Mouse (Mus musculus) embryonic facial prominence, embryonic 10.5 days (tissue): Measurements from ENCODE around the gene Hoxc12. TPM values are rescaled to one million over a fixed set of nuclear protein-coding genes. Genes with fewer than 3 reads are reported as not detected.

ENCODE experiments used
- DNase-seq: peaks from one replicate; pipeline ENCODE4 v3.0.0-alpha.2; 2017; ENCODE audit warnings: low spot score
- H3K27ac ChIP-seq: fragments of 300-500 bp; sonication (generic); replicated peaks from 2 replicates; pipeline ENCODE4 v1.5.1; 2016; ENCODE audit warnings: mild to moderate bottlenecking
- H3K27me3 ChIP-seq: fragments of 300-500 bp; sonication (generic); replicated peaks from 2 replicates; pipeline ENCODE4 v1.6.1; 2016; ENCODE audit warnings: low read depth, mild to moderate bottlenecking; ENCODE audit not compliant: poor library complexity, severe bottlenecking
- H3K36me3 ChIP-seq: fragments of 300-500 bp; sonication (generic); replicated peaks from 2 replicates; pipeline ENCODE4 v1.6.1; 2016; ENCODE audit warnings: mild to moderate bottlenecking, moderate library complexity
- H3K4me1 ChIP-seq: fragments of 300-500 bp; sonication (generic); 2 replicates; pipeline ENCODE4 v1.6.1; 2016
- H3K4me3 ChIP-seq: fragments of 300-500 bp; sonication (generic); 2 replicates; pipeline ENCODE4 v1.5.1; 2016; ENCODE audit warnings: mild to moderate bottlenecking, moderate library complexity
- H3K9me3 ChIP-seq: fragments of 300-500 bp; sonication (generic); 2 replicates; pipeline ENCODE4 v1.6.1; 2016; ENCODE audit warnings: mild to moderate bottlenecking
- WGBS: fragments of 180-500 bp; shearing (Covaris S2); methylation state at CpG from one replicate; pipeline ENCODE4 v1.1.7; 2016; 5-methylcytosine and 5-hydroxymethylcytosine counted together
- polyA plus RNA-seq: library from polyadenylated mRNA; unstranded; fragments of >200 nt; fragmentation: Nextera tagmentation; extraction: Ambion mirVana; gene quantifications from 2 replicates; pipeline ENCODE4 v1.2.1, GENCODE M21; 2016

Hoxc12 gene
- not detected in 2 replicates for polyA plus RNA-seq

GRCm38 (mm10) chr15:102936279-102936972 lies at the start of gene Hoxc12:
TSS of gene Hoxc12 (plus strand) at chr15:102936757.
- 1% methylated on average over 31 of the region's 31 CpGs for WGBS
- H3K4me3 ChIP-seq = no peak within 1 kb of the TSS

GRCm38 (mm10) chr15:102895115-102895514 lies 41.4 kb upstream of the Hoxc12 start:
- Histone ChIP-seq H3K4me3 (no peak overlapping the region), H3K9me3 (no peaks in the 10 kb centered on the region), H3K4me1 (no peaks in the 10 kb centered on the region), H3K36me3 (no peaks in the 10 kb centered on the region), H3K27ac (no peak overlapping the region), H3K27me3 (peaks cover 31% of the 10 kb centered on the region)
- WGBS = 90% methylated on average over 6 of the region's 6 CpGs
- no peak for DNase-seq

More at GRCm38 (mm10) chr15:102936279-102936972, at the start of gene Hoxc12:
- Histone ChIP-seq H3K4me1 (no peaks in the 10 kb centered on the region; the same call in 1 of the 2 replicates), H3K36me3 (no peaks in the 10 kb centered on the region), H3K27ac (no peak within 1 kb of the TSS), H3K27me3 (peaks cover 100% of the 10 kb centered on the region), H3K9me3 (no peaks in the 10 kb centered on the region)
- DNase-seq = peak; percentile 60

- no peak for DNase-seq
- Histone ChIP-seq H3K4me3 (no peak overlapping the region), H3K36me3 (no peaks in the 10 kb centered on the region), H3K27ac (no peak overlapping the region), H3K27me3 (peaks cover 91% of the 10 kb centered on the region), H3K9me3 (no peaks in the 10 kb centered on the region), H3K4me1 (no peaks in the 10 kb centered on the region)
- WGBS = 63% methylated on average over 1 of the region's 1 CpGs
These were observed 31.6 kb upstream of the Hoxc12 start for GRCm38 (mm10) chr15:102904946-102905345.

- Histone ChIP-seq H3K27ac (no peak overlapping the region), H3K36me3 (no peaks in the 10 kb centered on the region), H3K4me1 (no peaks in the 10 kb centered on the region), H3K27me3 (peaks cover 100% of the 10 kb centered on the region), H3K4me3 (no peak overlapping the region), H3K9me3 (no peaks in the 10 kb centered on the region)
- 1% methylated on average over 4 of the region's 4 CpGs for WGBS
- DNase-seq = peak; percentile 22
These were observed 27.0 kb upstream of the Hoxc12 start for GRCm38 (mm10) chr15:102909536-102909935.

- Histone ChIP-seq H3K36me3 (no peaks in the 10 kb centered on the region), H3K4me3 (no peak overlapping the region), H3K27ac (no peak overlapping the region), H3K4me1 (no peaks in the 10 kb centered on the region), H3K9me3 (no peaks in the 10 kb centered on the region), H3K27me3 (peaks cover 100% of the 10 kb centered on the region)
- under 1% methylated on average over 18 of the region's 18 CpGs for WGBS
- peak; percentile 56 for DNase-seq
These were observed 26.5 kb upstream of the Hoxc12 start for GRCm38 (mm10) chr15:102910038-102910437.

- Histone ChIP-seq H3K4me1 (no peaks in the 10 kb centered on the region), H3K4me3 (no peak overlapping the region), H3K36me3 (no peaks in the 10 kb centered on the region), H3K9me3 (no peaks in the 10 kb centered on the region), H3K27ac (no peak overlapping the region), H3K27me3 (peaks cover 100% of the 10 kb centered on the region)
- peak; percentile 57 for DNase-seq
- WGBS = under 1% methylated on average over 22 of the region's 22 CpGs
These were observed 26.0 kb upstream of the Hoxc12 start for GRCm38 (mm10) chr15:102910496-102911095.

GRCm38 (mm10) chr15:102913038-102913585 lies 23.4 kb upstream of the Hoxc12 start:
- Histone ChIP-seq H3K4me3 (no peak overlapping the region), H3K9me3 (no peaks in the 10 kb centered on the region), H3K36me3 (no peaks in the 10 kb centered on the region), H3K27me3 (peaks cover 100% of the 10 kb centered on the region), H3K4me1 (no peaks in the 10 kb centered on the region), H3K27ac (no peak overlapping the region)
- WGBS = under 1% methylated on average over 19 of the region's 19 CpGs
- peak; percentile 46 for DNase-seq

GRCm38 (mm10) chr15:102917972-102918572 lies 18.5 kb upstream of the Hoxc12 start:
- peaks cover 100% of the 10 kb centered on the region for H3K27me3 ChIP-seq
- H3K9me3 ChIP-seq = no peaks in the 10 kb centered on the region
- H3K4me3 ChIP-seq = no peak overlapping the region
- peak; percentile 40 for DNase-seq
- H3K27ac ChIP-seq = no peak overlapping the region
- WGBS = under 1% methylated on average over 20 of the region's 20 CpGs
- no peaks in the 10 kb centered on the region for H3K36me3 ChIP-seq
- H3K4me1 ChIP-seq = peaks cover 12% of the 10 kb centered on the region; the same call in 1 of the 2 replicates

GRCm38 (mm10) chr15:102918611-102919265 lies 17.8 kb upstream of the Hoxc12 start:
- 3% methylated on average over 7 of the region's 7 CpGs for WGBS
- DNase-seq = peak; percentile 28
- Histone ChIP-seq H3K9me3 (no peaks in the 10 kb centered on the region), H3K27me3 (peaks cover 100% of the 10 kb centered on the region), H3K4me1 (peaks cover 12% of the 10 kb centered on the region; the same call in 1 of the 2 replicates), H3K4me3 (no peak overlapping the region), H3K36me3 (no peaks in the 10 kb centered on the region), H3K27ac (no peak overlapping the region)

- peaks cover 100% of the 10 kb centered on the region for H3K27me3 ChIP-seq
- 2% methylated on average over 12 of the region's 12 CpGs for WGBS
These were observed 17.0 kb upstream of the Hoxc12 start for GRCm38 (mm10) chr15:102919336-102920180.

GRCm38 (mm10) chr15:102920619-102921018 lies 15.9 kb upstream of the Hoxc12 start:
- peaks cover 100% of the 10 kb centered on the region for H3K27me3 ChIP-seq
- under 1% methylated on average over 20 of the region's 20 CpGs for WGBS

More at GRCm38 (mm10) chr15:102919336-102920180, 17.0 kb upstream of the Hoxc12 start:
- H3K27ac ChIP-seq = no peak overlapping the region
- H3K36me3 ChIP-seq = no peaks in the 10 kb centered on the region
- DNase-seq = peak; percentile 32
- H3K4me1 ChIP-seq = peaks cover 12% of the 10 kb centered on the region; the same call in 1 of the 2 replicates
- H3K9me3 ChIP-seq = no peaks in the 10 kb centered on the region
- H3K4me3 ChIP-seq = no peak overlapping the region

More at GRCm38 (mm10) chr15:102920619-102921018, 15.9 kb upstream of the Hoxc12 start:
- Histone ChIP-seq H3K9me3 (no peaks in the 10 kb centered on the region), H3K36me3 (no peaks in the 10 kb centered on the region), H3K4me1 (peaks cover 12% of the 10 kb centered on the region; the same call in 1 of the 2 replicates), H3K4me3 (peak overlapping the region; percentile 35), H3K27ac (no peak overlapping the region)
- peak; percentile 86 for DNase-seq
